Mouse (Mus musculus): ENCODE results near the gene Sult2a3. TPM values are rescaled to one million over a fixed set of nuclear protein-coding genes. Genes with fewer than 3 reads are reported as not detected.
"Not testable (repeated sequence)": the region's sequence is repeated elsewhere in the genome, so short reads cannot be mapped to it uniquely, and the experiment has no call there.

Sult2a3 gene
- not detected for total RNA-seq (2021)
- long read RNA-seq, experiment 1 = 0 reads
- long read RNA-seq, experiment 2 = 0 reads

- DNase-seq = no peak
- intact Hi-C loops (cut with DNase I) = no loop called here
Observed at GRCm38 (mm10) chr7:14122944-14123343, at the start of gene Sult2a3. Gene Sult2a3 (minus strand): TSS chr7:14123044.

GRCm38 (mm10) chr7:14120436-14120835 is 2.4 kb downstream of the Sult2a3 start:
- intact Hi-C loops (cut with DNase I) = no loop called here

GRCm38 (mm10) chr7:14119865-14120264 is 3.0 kb downstream of the Sult2a3 start:
- DNase-seq; intact Hi-C loops (cut with DNase I): not testable (repeated sequence)

More at GRCm38 (mm10) chr7:14120436-14120835, 2.4 kb downstream of the Sult2a3 start:
- no peak for DNase-seq

GRCm38 (mm10) chr7:14116761-14117160 is 6.1 kb downstream of the Sult2a3 start:
- no peak for DNase-seq
- intact Hi-C loops (cut with DNase I) = no loop called here

GRCm38 (mm10) chr7:14114471-14114870 is 8.4 kb downstream of the Sult2a3 start:
- intact Hi-C loops (cut with DNase I); DNase-seq: not testable (repeated sequence)

GRCm38 (mm10) chr7:14047821-14048220 is 75.0 kb downstream of the Sult2a3 start:
- DNase-seq; intact Hi-C loops (cut with DNase I): not testable (repeated sequence)

- DNase-seq; intact Hi-C loops (cut with DNase I): not testable (repeated sequence)
Observed at GRCm38 (mm10) chr7:14030831-14031230, 92.0 kb downstream of the Sult2a3 start.

Other genes with a start within 250 kb of the Sult2a3 start
- gene Sult2a4, start 133.4 kb downstream of the Sult2a3 start, total RNA-seq (2021) = not detected
- gene Sult2a6, start 131.8 kb upstream of the Sult2a3 start, total RNA-seq (2021) = not detected
- gene Obox8, start 210.5 kb upstream of the Sult2a3 start, total RNA-seq (2021) = not detected

All from heart, postnatal 14 days (tissue).